Mouse (Mus musculus): ENCODE results near the gene Tbc1d25. TPM values are rescaled to one million over a fixed set of nuclear protein-coding genes. Genes with fewer than 3 reads are reported as not detected.

Tbc1d25 gene
- polyA plus RNA-seq, 1 experiment from 2014 or later: 13.5 TPM

DNA sequence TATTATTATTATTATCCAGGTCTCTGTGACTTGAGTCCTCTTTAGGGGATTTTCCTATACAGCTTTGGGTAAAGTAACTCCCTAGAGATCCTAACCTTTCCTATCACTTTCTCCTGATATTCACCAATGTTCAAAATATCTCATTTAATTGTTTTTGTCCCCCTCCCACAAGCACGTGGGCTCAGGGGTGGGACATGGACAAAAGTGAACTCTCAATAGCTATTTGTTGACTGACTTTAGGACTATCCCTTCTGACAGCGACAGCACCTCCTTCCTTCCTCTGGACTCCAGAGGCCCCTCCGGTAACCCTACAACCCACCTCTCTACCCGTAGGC, 845 bp downstream of the Tbc1d25 start:
- Histone ChIP-seq H3K9ac (peak overlapping the region; percentile 53), H3K36me3 (replicated peaks) (no peaks in the 10 kb centered on the region; the same call in 1 of the 2 replicates), H3K4me2 (peak overlapping the region; percentile 53), H3K4me1 (peaks cover 4% of the 10 kb centered on the region; the same call in 1 of the 2 replicates), H3K27ac (no peak overlapping the region), H3K9me3 (no peaks in the 10 kb centered on the region), H3K27me3 (no peaks in the 10 kb centered on the region), H3K4me3 (replicated peaks) (peak overlapping the region; percentile 55)
- WGBS: 4% methylated on average over 4 of the region's 4 CpGs
- no peak for ATAC-seq (ENCODE audit: low FRiP score)

DNA sequence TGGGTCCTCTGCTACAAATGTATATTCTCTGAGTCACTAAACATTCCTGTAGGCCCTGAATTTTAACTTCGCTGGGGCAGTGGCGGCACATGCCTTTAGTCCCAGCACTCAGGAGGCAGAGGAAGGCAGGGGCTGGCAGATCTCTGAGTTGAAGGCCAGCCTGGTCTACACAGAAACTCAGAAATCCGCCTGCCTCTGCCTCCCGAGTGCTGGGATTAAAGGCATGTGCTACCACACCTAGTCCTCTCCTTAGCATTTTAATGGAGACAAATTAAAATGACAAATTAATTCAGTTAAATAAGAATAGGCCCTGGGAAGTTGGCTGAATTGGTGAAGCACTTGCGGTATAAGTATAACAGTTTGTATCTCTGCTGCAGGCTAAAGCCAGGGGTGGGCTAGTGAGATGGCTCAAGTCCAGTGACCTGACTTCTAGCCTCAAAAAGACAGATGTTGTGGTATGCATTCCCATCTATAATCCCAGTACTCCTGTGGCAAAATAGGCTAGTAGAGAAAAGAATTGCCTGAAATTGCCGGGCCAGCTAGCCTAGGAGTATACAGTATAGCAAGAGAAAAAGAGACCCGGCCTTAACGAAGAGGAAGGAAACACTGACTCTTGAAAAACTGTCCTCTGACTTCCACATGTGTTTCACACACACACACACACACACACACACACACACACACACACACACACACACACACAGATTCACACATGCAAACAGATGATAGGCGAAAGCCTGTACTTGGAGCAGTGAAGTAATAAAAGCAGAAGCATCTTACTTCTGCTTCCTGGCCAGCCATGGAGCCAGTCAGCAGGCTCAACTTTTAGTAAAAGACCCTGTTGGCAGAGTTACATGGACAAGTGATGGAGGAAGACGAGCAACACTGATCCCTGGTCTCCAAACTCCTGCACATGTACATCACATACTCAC, 8.0 kb downstream of the Tbc1d25 start:
- no peaks in the 10 kb centered on the region for H3K27me3 ChIP-seq
- no peaks in the 10 kb centered on the region; the same call in none of the 2 replicates for H3K36me3 ChIP-seq (replicated peaks)
- no peaks in the 10 kb centered on the region for H3K9me3 ChIP-seq
- no peak overlapping the region for H3K9ac ChIP-seq
- no peak overlapping the region for H3K4me2 ChIP-seq
- H3K4me3 ChIP-seq (replicated peaks): no peak overlapping the region
- H3K4me1 ChIP-seq: no peaks in the 10 kb centered on the region
- 90% methylated on average over 9 of the region's 10 CpGs for WGBS
- ATAC-seq (ENCODE audit: low FRiP score): no peak
- no peak overlapping the region for H3K27ac ChIP-seq

DNA sequence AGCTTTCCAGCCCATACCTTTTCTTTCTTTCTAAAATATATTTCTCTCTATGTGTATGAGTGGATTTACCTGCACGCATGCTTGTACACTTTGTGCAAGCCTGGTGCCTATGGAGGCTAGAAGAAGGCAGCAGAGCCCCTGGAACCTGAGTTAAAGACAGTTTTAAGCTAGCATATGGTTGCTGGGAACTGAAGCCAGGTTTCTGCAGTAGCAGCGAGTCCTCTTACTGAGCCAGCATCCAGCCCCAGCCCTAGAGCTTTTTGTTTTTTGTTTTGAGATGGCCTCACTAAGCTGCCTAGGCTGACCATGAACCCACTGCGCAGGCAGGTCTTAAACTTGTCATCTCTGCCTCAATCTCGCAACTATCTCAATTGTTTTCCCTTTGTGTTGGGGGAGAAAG, 11.5 kb downstream of the Tbc1d25 start:
- Histone ChIP-seq H3K27me3 (no peaks in the 10 kb centered on the region), H3K9me3 (no peaks in the 10 kb centered on the region), H3K4me1 (no peaks in the 10 kb centered on the region), H3K4me3 (replicated peaks) (no peak overlapping the region), H3K9ac (no peak overlapping the region), H3K4me2 (no peak overlapping the region), H3K27ac (no peak overlapping the region), H3K36me3 (replicated peaks) (no peaks in the 10 kb centered on the region; the same call in 1 of the 2 replicates)
- ATAC-seq (ENCODE audit: low FRiP score): no peak
- 91% methylated on average over 4 of the region's 4 CpGs for WGBS

- no peak for ATAC-seq (ENCODE audit: low FRiP score)
- H3K27me3 ChIP-seq: no peaks in the 10 kb centered on the region
- 88% methylated on average over 5 of the region's 5 CpGs for WGBS
These were observed 12.9 kb downstream of the Tbc1d25 start for GRCm38 (mm10) chrX:8163076-8163475.

GRCm38 (mm10) chrX:8145153-8145991, 30.6 kb downstream of the Tbc1d25 start, which contains the start of gene Rbm3:
Gene Rbm3 (minus strand): TSS chrX:8145880.
- Histone ChIP-seq H3K36me3 (replicated peaks) (peaks cover 28% of the 10 kb centered on the region), H3K4me2 (peak within 1 kb of the TSS; percentile 78), H3K4me1 (peaks cover 13% of the 10 kb centered on the region), H3K9me3 (no peaks in the 10 kb centered on the region), H3K27me3 (no peaks in the 10 kb centered on the region), H3K9ac (peak within 1 kb of the TSS; percentile 83), H3K27ac (peak within 1 kb of the TSS; percentile 96), H3K4me3 (replicated peaks) (peak within 1 kb of the TSS; percentile 62)
- 18% methylated on average over 47 of the region's 65 CpGs for WGBS
- peak; percentile 94 for ATAC-seq (ENCODE audit: low FRiP score)

More at GRCm38 (mm10) chrX:8163076-8163475, 12.9 kb downstream of the Tbc1d25 start:
- H3K4me2 ChIP-seq: no peak overlapping the region
- H3K27ac ChIP-seq: no peak overlapping the region
- no peaks in the 10 kb centered on the region for H3K4me1 ChIP-seq
- no peak overlapping the region for H3K9ac ChIP-seq
- H3K36me3 ChIP-seq (replicated peaks): no peaks in the 10 kb centered on the region
- H3K4me3 ChIP-seq (replicated peaks): no peak overlapping the region
- no peaks in the 10 kb centered on the region for H3K9me3 ChIP-seq

- 73% methylated on average over 7 of the region's 7 CpGs for WGBS
- Histone ChIP-seq H3K4me3 (replicated peaks) (peak overlapping the region; percentile 62), H3K9me3 (no peaks in the 10 kb centered on the region), H3K36me3 (replicated peaks) (peaks cover 31% of the 10 kb centered on the region), H3K4me1 (peaks cover 13% of the 10 kb centered on the region), H3K9ac (peak overlapping the region; percentile 83), H3K27me3 (no peaks in the 10 kb centered on the region), H3K4me2 (peak overlapping the region; percentile 78), H3K27ac (no peak overlapping the region)
- no peak for ATAC-seq (ENCODE audit: low FRiP score)
These were observed 32.2 kb downstream of the Tbc1d25 start for GRCm38 (mm10) chrX:8143750-8144149.

GRCm38 (mm10) chrX:8142948-8143347, 33.0 kb downstream of the Tbc1d25 start:
- peaks cover 13% of the 10 kb centered on the region for H3K4me1 ChIP-seq
- no peak overlapping the region for H3K9ac ChIP-seq
- H3K27ac ChIP-seq: no peak overlapping the region
- no peak overlapping the region for H3K4me2 ChIP-seq
- ATAC-seq (ENCODE audit: low FRiP score): no peak
- H3K27me3 ChIP-seq: no peaks in the 10 kb centered on the region
- H3K4me3 ChIP-seq (replicated peaks): no peak overlapping the region
- H3K36me3 ChIP-seq (replicated peaks): peaks cover 31% of the 10 kb centered on the region
- no peaks in the 10 kb centered on the region for H3K9me3 ChIP-seq
- 90% methylated on average over 7 of the region's 7 CpGs for WGBS

GRCm38 (mm10) chrX:8141058-8141457, 34.9 kb downstream of the Tbc1d25 start:
- Histone ChIP-seq H3K4me1 (peaks cover 13% of the 10 kb centered on the region), H3K27me3 (no peaks in the 10 kb centered on the region), H3K9me3 (no peaks in the 10 kb centered on the region), H3K36me3 (replicated peaks) (peaks cover 31% of the 10 kb centered on the region), H3K4me2 (no peak overlapping the region), H3K27ac (no peak overlapping the region), H3K9ac (no peak overlapping the region), H3K4me3 (replicated peaks) (no peak overlapping the region)
- no peak for ATAC-seq (ENCODE audit: low FRiP score)
- 83% methylated on average over 3 of the region's 3 CpGs for WGBS

- 84% methylated on average over 2 of the region's 2 CpGs for WGBS
- H3K27me3 ChIP-seq: no peaks in the 10 kb centered on the region
- H3K4me1 ChIP-seq: peaks cover 13% of the 10 kb centered on the region
- H3K27ac ChIP-seq: no peak overlapping the region
- no peak for ATAC-seq (ENCODE audit: low FRiP score)
- no peak overlapping the region for H3K4me2 ChIP-seq
- H3K9ac ChIP-seq: no peak overlapping the region
- H3K4me3 ChIP-seq (replicated peaks): no peak overlapping the region
- peaks cover 31% of the 10 kb centered on the region for H3K36me3 ChIP-seq (replicated peaks)
- no peaks in the 10 kb centered on the region for H3K9me3 ChIP-seq
These were observed 35.5 kb downstream of the Tbc1d25 start for GRCm38 (mm10) chrX:8140446-8140845.

DNA sequence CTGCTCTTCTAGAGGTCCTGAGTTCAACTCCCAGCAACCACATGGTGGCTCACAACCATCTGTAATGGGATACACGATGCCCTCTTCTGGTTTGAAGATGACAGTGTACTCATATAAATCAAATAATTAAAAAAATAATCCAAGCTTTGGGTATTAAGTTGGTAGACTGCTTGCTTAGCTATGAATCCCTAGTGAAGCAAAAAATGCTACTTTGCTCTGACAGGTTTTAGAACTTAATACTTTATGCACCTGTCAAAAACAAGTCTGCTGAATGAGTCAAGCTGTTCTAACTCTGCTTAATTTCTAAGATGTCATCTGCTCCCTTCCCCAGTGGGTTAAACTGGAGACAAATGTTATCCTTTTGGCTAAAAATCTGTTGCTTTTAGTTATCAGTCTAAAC, 36.5 kb downstream of the Tbc1d25 start:
- Histone ChIP-seq H3K27ac (no peak overlapping the region), H3K9ac (no peak overlapping the region), H3K27me3 (no peaks in the 10 kb centered on the region), H3K4me1 (peaks cover 13% of the 10 kb centered on the region), H3K4me3 (replicated peaks) (no peak overlapping the region), H3K36me3 (replicated peaks) (peaks cover 31% of the 10 kb centered on the region), H3K9me3 (no peaks in the 10 kb centered on the region), H3K4me2 (no peak overlapping the region)
- 67% methylated on average over 1 of the region's 1 CpGs for WGBS
- ATAC-seq (ENCODE audit: low FRiP score): no peak

GRCm38 (mm10) chrX:8135886-8136285, 40.1 kb downstream of the Tbc1d25 start:
- WGBS: 57% methylated on average over 2 of the region's 2 CpGs
- Histone ChIP-seq H3K9me3 (no peaks in the 10 kb centered on the region), H3K4me1 (no peaks in the 10 kb centered on the region), H3K4me3 (replicated peaks) (no peak overlapping the region), H3K27ac (no peak overlapping the region), H3K9ac (no peak overlapping the region), H3K4me2 (no peak overlapping the region), H3K27me3 (no peaks in the 10 kb centered on the region), H3K36me3 (replicated peaks) (peaks cover 8% of the 10 kb centered on the region)
- ATAC-seq (ENCODE audit: low FRiP score): no peak

Measured in forebrain, embryonic 12.5 days (tissue).